Mouse (Mus musculus): ENCODE measurements around the gene Troap. TPM values are rescaled to one million over a fixed set of nuclear protein-coding genes. Genes with fewer than 3 reads are reported as not detected.
"Not testable (repeated sequence)": the region's sequence is repeated elsewhere in the genome, so short reads cannot be mapped to it uniquely, and the experiment has no call there.

Troap gene
- polyA plus RNA-seq, 1 experiment: 5.9 TPM

DNA sequence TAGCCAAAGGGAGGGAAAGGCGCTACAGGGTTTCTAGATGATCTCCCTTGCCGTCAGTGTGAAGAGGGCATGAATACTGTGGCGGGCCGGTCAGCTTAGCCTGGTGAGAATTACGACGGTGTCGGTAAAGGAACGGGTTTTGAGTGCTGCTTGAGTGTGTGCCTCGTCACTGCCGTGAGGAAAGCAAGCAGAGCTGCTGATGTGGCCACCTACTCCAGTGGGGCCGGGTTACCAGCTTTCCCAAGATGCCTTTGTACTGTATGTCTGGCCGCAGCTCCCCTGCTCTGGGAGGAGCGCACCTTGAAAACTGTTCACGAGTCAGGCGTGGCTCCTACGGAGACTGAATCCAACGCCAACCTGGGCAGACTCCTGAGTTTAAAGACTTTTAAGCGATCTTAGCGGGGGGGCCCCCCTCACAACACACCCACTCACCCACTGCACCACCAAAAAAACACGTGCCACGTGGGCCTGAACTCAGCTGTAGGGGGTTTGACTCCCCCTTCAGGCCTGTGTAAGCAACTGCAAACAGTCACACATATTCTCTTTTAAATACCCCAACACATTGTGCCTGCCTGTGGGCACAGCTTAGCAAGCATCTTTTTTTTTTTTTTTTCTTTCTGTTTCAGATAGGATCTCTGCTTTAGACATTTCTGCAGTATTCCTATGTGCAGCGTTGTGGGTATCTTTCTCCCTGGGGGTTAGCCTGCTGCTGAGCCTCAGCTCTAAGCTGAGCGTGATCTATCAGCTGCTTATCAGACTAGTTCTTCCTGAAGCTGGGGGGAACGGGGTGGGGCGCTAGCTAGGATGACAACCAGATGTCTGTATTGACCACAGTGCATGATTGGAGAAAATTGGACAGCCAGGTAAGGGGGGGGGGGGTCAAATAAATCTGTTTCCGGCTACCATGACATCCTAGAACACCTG lies 34.1 kb upstream of the Troap start:
- Histone ChIP-seq H3K27me3 (ENCODE audit: control insufficient read depth, insufficient read depth, low read length) (no peaks in the 10 kb centered on the region), H3K27ac (ENCODE audit: insufficient read depth, low read length) (no peak overlapping the region), H3K36me3 (ENCODE audit: control insufficient read depth, insufficient read depth, low read length) (peaks cover 11% of the 10 kb centered on the region), H3K4me1 (ENCODE audit: control insufficient read depth, insufficient read depth, insufficient read length) (no peaks in the 10 kb centered on the region), H3K4me3 (ENCODE audit: extremely low read depth, insufficient read depth, insufficient read length) (no peak overlapping the region)
- TF ChIP-seq POLR2A (IDR thresholded peaks at IDR 0.05; ENCODE audit: low read depth, low read length): no peak
- TF ChIP-seq CTCF (IDR thresholded peaks at IDR 0.05; ENCODE audit: extremely low read depth, insufficient read depth, insufficient read length, insufficient replicate concordance): no peak
- 84% methylated on average over 26 of the region's 26 CpGs for WGBS
- DNase-seq (ENCODE audit: low read depth in 1 of 2, low spot score in 2 of 2): no peak

DNA sequence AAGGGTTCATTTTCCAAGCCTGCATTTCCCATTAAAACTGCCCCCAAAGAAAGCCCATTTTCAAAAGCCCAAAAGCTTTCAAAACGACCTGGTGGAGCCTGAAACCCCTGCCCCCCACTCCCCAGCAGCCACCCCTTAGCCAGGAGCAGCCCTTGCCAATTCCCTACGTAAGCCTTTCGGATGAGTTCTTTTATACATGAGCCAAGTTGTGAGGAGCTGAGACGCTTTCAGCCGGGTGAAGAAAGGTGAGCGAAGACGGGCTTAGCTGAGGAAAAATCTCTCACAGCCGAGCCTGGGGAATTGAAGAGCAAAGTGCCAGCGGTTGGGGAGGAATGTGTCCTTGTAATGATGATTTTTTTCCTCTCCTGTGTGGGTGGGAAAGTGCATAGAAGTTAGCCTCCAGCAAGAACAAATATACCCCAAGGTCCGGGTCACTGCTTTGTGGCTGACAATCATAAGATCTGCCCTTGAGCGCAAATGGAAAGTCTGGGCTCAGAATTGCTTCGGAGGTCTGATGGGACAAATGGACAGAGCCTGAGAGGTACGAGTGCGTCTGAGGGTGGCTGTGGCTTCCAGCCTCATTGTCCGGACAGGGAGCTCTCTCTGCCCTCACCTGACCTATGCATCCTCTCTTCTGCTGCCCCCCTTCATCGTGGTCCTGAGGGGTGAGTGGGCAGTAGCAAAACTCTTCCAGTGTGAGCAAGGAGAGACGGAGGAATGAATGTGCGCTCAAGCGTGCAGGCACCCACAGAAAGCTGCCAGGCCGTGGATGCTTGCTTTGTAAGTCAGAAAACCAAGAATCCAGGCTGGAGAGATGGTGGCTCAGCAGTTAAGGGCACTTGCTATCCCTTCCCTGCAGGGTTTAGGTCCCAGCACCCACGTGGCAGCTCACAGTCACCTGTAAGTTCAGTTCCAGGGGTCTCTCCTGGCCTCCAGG lies 33.2 kb upstream of the Troap start:
- H3K27ac ChIP-seq (ENCODE audit: insufficient read depth, low read length): no peak overlapping the region
- no peak for DNase-seq (ENCODE audit: low read depth in 1 of 2, low spot score in 2 of 2)
- H3K36me3 ChIP-seq (ENCODE audit: control insufficient read depth, insufficient read depth, low read length): peaks cover 5% of the 10 kb centered on the region
- 82% methylated on average over 21 of the region's 21 CpGs for WGBS
- no peaks in the 10 kb centered on the region for H3K4me1 ChIP-seq (ENCODE audit: control insufficient read depth, insufficient read depth, insufficient read length)
- H3K27me3 ChIP-seq (ENCODE audit: control insufficient read depth, insufficient read depth, low read length): no peaks in the 10 kb centered on the region
- TF ChIP-seq CTCF (IDR thresholded peaks at IDR 0.05; ENCODE audit: extremely low read depth, insufficient read depth, insufficient read length, insufficient replicate concordance): no peak
- TF ChIP-seq POLR2A (IDR thresholded peaks at IDR 0.05; ENCODE audit: low read depth, low read length): no peak
- H3K4me3 ChIP-seq (ENCODE audit: extremely low read depth, insufficient read depth, insufficient read length): no peak overlapping the region

DNA sequence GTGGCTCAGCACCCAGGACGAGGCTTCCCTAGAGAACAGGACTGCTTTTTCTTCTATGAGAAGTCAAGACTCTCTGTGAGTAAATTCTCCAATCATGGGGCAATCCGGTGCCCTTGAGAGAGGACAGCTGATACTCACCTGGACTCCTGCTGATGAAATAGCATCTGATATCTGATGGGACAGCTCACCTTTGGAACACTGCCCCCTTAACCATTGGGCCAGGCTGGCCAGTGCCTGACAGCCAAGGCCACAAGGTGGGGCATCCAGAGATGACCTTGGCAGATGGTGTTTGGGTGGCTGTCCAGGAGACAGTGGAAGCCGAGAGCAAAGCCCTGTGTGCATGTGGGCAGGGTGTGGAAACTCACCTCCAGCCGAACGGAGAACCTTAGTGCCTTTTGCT lies 32.0 kb upstream of the Troap start:
- no peak for DNase-seq (ENCODE audit: low read depth in 1 of 2, low spot score in 2 of 2)
- no peak overlapping the region for H3K27ac ChIP-seq (ENCODE audit: insufficient read depth, low read length)
- TF ChIP-seq POLR2A (IDR thresholded peaks at IDR 0.05; ENCODE audit: low read depth, low read length): no peak
- no peak for TF ChIP-seq CTCF (IDR thresholded peaks at IDR 0.05; ENCODE audit: extremely low read depth, insufficient read depth, insufficient read length, insufficient replicate concordance)
- WGBS: 91% methylated on average over 5 of the region's 5 CpGs
- no peaks in the 10 kb centered on the region for H3K4me1 ChIP-seq (ENCODE audit: control insufficient read depth, insufficient read depth, insufficient read length)
- H3K36me3 ChIP-seq (ENCODE audit: control insufficient read depth, insufficient read depth, low read length): no peaks in the 10 kb centered on the region
- H3K4me3 ChIP-seq (ENCODE audit: extremely low read depth, insufficient read depth, insufficient read length): no peak overlapping the region
- H3K27me3 ChIP-seq (ENCODE audit: control insufficient read depth, insufficient read depth, low read length): no peaks in the 10 kb centered on the region

DNA sequence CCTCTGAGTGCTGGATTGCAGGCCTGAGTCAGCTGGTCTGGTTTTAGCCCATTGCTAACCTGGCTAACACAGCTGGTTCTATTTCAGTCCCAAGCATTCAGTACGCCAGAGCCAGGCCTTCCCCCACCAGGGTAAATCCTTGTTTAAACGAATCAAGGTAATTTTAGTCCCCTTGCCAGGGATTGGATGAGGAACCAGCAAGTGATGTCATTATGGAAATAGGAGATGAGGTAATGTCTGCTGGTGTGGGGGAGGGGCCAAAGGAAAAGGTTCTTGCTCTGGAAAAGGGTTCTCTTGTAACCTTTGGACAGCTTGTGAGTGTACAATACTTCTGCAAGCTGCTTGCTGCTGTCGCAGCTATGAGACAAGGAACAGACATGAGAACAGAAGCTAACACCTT lies 29.5 kb upstream of the Troap start:
- WGBS: 76% methylated on average over 3 of the region's 3 CpGs
- DNase-seq (ENCODE audit: low read depth in 1 of 2, low spot score in 2 of 2): no peak
- no peak overlapping the region for H3K4me3 ChIP-seq (ENCODE audit: extremely low read depth, insufficient read depth, insufficient read length)
- no peaks in the 10 kb centered on the region for H3K27me3 ChIP-seq (ENCODE audit: control insufficient read depth, insufficient read depth, low read length)
- H3K36me3 ChIP-seq (ENCODE audit: control insufficient read depth, insufficient read depth, low read length): no peaks in the 10 kb centered on the region
- no peak for TF ChIP-seq POLR2A (IDR thresholded peaks at IDR 0.05; ENCODE audit: low read depth, low read length)
- no peak for TF ChIP-seq CTCF (IDR thresholded peaks at IDR 0.05; ENCODE audit: extremely low read depth, insufficient read depth, insufficient read length, insufficient replicate concordance)
- H3K4me1 ChIP-seq (ENCODE audit: control insufficient read depth, insufficient read depth, insufficient read length): no peaks in the 10 kb centered on the region
- no peak overlapping the region for H3K27ac ChIP-seq (ENCODE audit: insufficient read depth, low read length)

DNA sequence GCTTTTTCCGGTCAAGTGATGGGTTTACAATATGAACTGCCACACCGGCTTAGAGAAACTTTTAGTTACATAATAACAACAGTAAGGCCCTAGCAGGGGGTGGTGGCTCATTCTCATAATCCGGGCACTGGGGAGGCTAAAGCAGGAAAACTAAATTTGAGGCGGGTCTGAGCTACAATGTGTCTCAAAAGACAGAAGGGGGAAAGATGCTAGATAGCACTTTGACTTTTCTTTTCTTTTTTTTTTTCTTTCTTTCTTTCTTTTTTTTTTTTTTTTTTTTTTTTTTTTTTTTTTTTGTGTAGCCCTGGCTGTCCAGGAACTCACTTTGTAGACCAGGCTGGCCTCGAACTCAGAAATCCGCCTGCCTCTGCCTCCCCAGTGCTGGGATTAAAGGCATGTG lies 28.6 kb upstream of the Troap start:
- not testable (repeated sequence) for H3K4me1 ChIP-seq (ENCODE audit: control insufficient read depth, insufficient read depth, insufficient read length); H3K36me3 ChIP-seq (ENCODE audit: control insufficient read depth, insufficient read depth, low read length); H3K4me3 ChIP-seq (ENCODE audit: extremely low read depth, insufficient read depth, insufficient read length); H3K27me3 ChIP-seq (ENCODE audit: control insufficient read depth, insufficient read depth, low read length); H3K27ac ChIP-seq (ENCODE audit: insufficient read depth, low read length); DNase-seq (ENCODE audit: low read depth in 1 of 2, low spot score in 2 of 2)
- 88% methylated on average over 6 of the region's 6 CpGs for WGBS

DNA sequence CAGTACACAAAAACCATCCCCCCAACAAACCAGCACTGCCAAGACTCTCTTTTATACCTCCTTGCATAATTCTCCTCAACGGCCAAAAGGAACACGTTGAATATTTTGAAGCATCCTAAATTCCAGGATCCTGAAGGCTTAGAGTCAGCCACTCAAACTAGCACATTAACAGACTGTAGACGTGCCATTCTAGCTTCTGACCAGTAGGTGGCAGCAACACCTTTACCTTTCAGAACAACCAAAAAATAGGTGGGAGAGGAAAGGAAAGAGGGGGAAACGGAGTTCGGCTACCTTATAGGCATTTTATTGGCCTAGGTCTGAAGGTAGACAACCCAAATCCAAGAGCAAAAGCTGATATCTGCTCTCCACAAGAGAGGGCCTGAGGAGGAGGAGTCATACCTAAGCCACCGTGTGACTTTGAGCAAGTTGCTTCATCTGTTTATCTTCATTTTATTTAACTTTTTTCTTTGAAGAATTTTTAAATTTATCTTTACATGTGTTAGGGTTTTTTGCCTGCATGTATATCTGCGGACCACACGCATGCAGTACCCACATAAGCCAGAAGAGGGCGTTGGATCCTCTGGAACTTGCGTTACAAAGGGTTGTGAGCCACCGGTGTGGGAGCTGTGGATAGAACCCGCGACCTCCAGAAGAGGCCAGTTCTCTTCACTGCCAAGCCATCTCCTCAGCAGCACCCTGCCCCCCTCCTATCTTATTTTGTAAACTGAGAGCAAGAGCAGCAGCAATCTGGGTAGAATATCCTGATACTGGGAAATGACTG lies 24.7 kb upstream of the Troap start:
- peaks cover 2% of the 10 kb centered on the region; the same call in 1 of the 2 replicates for H3K4me1 ChIP-seq (ENCODE audit: control insufficient read depth, insufficient read depth, insufficient read length)
- DNase-seq (ENCODE audit: low read depth in 1 of 2, low spot score in 2 of 2): peak in 1 of 2 experiments; percentile 24
- H3K27ac ChIP-seq (ENCODE audit: insufficient read depth, low read length): no peak overlapping the region
- no peak overlapping the region for H3K4me3 ChIP-seq (ENCODE audit: extremely low read depth, insufficient read depth, insufficient read length)
- TF ChIP-seq POLR2A (IDR thresholded peaks at IDR 0.05; ENCODE audit: low read depth, low read length) (no peak), CTCF (IDR thresholded peaks at IDR 0.05; ENCODE audit: extremely low read depth, insufficient read depth, insufficient read length, insufficient replicate concordance) (peak; percentile 24; the same call in 1 of the 2 replicates)
- H3K36me3 ChIP-seq (ENCODE audit: control insufficient read depth, insufficient read depth, low read length): no peaks in the 10 kb centered on the region
- H3K27me3 ChIP-seq (ENCODE audit: control insufficient read depth, insufficient read depth, low read length): no peaks in the 10 kb centered on the region
- WGBS: 38% methylated on average over 13 of the region's 13 CpGs

Data from spleen, adult 2 months (tissue).